Mouse (Mus musculus) fibroblast of lung, adult 2 months (primary cell): Measurements from ENCODE around the gene Gm10024.
"Not testable (repeated sequence)": the region's sequence is repeated elsewhere in the genome, so short reads cannot be mapped to it uniquely, and the experiment has no call there.

Source experiments
- DNase-seq: peaks from one replicate; pipeline ENCODE4 v3.0.0-alpha.2; 2011; ENCODE audit warnings: low read depth

Gm10024 gene

DNA sequence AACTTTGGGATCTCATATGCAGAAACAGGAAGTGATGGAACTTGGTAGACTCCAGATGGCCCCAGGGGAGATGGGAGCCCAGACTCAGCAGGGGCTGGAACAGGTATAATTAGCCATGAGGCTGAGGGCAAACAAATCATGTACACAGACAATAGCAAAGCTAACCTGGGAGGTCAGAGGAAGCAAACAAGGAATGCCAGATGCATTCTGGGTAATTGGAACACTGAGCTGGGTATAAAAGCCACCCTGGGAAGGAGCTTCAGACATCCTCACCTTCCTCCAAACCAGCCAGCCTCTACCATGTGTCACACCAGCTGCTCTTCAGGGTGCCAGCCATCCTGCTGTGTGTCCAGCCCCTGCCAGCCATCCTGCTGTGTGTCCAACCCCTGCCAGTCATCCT is at the start of gene Gm10024:
Gene Gm10024, plus strand, starts transcription at position 301 of the 400 bp plus-strand sequence.
- not testable (repeated sequence) for DNase-seq

GRCm38 (mm10) chr10:77663949-77664665 is 47.1 kb upstream of the Gm10024 start:
- DNase-seq: no peak

DNA sequence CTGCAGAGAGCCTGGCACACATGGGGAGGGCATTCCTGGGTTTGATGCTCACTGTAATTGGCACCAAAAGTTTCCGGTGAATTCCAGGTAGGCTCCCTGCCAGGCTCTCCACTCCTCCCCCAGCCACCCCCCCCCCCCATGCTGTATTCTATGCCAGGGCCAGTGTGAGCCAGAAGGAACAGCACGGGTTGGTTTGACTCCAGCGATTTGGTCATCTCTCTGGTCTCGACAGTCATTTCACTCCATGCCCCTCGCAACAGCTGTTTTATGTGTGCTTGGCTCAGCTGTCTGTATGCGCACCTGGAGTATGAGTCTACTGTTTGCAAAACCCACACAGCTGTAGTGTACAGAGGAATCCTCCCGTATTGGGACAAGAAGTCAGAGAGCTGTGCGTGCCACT is 44.9 kb upstream of the Gm10024 start:
- DNase-seq: peak; percentile 53

- DNase-seq: peak; percentile 10
Measured at GRCm38 (mm10) chr10:77667402-77667801, 43.9 kb upstream of the Gm10024 start.

DNA sequence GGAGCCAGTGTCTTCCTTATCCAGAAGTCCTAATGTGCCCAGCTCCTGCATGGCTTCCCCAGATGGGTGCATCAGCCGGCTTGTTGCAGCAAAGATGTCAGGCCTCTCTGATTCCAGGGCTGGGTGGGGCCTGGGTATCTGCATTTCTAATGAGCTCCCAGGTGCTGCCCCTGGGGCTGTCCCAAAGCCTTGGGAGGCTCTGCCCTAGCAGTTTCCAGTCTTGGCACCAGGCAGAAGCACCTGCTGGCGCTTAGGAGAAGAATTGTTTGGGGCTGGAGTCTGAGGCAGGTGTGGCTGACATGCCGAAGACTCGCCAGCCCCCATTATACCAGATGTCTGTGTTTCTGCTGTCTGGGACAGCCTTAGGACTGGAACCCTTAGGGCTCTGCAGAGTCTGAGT is 40.5 kb upstream of the Gm10024 start:
- no peak for DNase-seq

DNA sequence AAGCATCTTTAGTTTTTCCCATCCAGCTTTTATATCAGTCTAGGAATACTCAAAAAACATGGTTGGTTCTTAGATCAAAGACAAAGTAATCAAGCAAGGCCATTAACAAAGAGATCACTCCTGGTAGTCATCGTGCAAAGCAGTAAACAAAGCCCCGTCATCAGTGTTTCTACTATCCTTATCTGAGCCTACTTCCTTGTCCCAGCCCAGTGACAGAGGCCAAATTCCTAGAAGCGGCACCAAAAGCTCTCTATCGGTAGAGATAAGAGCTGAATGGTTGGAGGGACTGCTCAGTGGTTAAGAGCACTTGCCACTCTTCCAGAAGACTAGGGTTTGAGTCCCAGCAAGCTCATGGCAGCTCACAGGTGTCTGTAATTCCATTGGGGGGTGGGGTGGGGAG is 39.7 kb upstream of the Gm10024 start:
- DNase-seq: no peak

- no peak for DNase-seq
Measured at GRCm38 (mm10) chr10:77673765-77674164, 37.5 kb upstream of the Gm10024 start.

- no peak for DNase-seq
Measured at GRCm38 (mm10) chr10:77677562-77677961, 33.7 kb upstream of the Gm10024 start.

DNA sequence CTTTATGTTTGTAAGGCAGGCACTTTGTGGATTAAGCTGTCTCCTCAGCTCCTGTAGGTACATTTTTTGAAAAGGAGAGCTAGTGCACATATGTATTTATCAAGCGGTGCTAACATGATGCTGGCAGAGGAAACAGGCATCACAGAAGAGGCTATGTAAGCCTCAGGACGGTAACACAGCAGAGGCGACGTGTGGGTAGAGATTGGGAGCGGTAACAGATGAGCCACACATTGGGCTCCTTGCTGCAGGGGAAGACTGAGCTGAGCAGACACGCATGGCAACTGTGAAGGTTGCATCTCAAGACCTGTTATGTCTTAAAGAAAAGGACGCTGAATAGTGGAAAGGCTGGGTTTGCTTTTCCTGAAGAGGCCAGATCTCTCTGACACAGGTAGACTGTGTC is 28.3 kb upstream of the Gm10024 start:
- DNase-seq: no peak

GRCm38 (mm10) chr10:77684181-77684580 is 27.1 kb upstream of the Gm10024 start:
- DNase-seq: no peak

DNA sequence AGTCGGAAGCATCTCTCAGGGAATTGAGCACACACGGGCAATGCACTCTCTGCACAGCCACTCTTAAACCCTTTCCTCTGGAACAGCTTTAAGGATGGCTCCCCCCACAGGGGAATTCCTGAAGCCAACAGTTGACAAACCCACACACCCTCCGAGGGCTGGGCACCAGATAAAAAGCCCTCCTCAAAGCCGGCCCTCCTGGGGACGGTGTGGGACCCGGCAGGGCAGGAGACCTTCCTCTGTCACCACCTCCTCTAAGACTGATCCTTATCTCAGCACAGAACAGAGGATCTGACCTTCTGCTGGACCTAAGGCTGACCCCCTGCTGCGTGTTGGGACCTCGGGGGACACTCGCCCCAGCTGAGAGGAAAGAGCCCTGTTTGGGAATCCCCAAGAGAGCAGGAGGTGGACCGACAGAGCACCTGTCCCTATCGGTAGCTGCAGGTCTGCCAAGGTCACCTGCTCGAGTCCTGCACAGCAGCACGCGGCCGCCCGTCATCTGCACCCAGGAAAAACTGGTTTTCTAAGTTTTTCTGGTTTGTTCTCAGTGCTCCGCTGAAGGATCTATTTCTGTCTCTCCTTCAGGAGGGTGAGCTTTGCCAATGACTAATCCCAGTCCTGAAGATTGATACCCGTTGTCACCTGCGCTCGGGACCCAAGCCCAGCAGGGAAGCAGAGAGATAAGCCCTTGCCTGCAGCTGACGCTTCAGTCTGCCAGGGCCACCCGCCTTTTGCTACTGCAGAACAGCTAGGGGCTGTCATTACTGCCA is 25.2 kb upstream of the Gm10024 start, which contains the start of gene Tspear:
Gene Tspear, plus strand, starts transcription at position 675 of the 770 bp plus-strand sequence.
- DNase-seq: no peak

DNA sequence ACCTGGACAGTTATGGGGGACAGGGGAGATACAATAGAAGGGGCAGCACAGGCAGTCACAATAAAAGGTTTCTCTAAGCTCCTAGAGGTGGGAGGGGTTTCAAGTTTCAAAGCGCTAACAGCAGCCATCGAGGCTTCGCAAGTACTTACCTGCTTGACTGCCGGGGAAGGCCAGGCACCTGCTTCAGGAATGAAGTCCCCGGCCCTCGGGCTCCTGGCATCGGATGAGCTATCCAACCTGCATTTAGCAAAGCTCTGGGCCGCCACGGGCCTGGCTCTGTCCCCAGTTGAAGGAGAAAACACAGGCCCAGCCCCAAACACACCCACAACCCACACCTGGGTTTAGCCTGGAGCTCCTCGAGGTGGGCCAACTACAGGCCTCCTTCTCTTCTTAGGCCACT is 24.2 kb upstream of the Gm10024 start:
- DNase-seq: no peak

DNA sequence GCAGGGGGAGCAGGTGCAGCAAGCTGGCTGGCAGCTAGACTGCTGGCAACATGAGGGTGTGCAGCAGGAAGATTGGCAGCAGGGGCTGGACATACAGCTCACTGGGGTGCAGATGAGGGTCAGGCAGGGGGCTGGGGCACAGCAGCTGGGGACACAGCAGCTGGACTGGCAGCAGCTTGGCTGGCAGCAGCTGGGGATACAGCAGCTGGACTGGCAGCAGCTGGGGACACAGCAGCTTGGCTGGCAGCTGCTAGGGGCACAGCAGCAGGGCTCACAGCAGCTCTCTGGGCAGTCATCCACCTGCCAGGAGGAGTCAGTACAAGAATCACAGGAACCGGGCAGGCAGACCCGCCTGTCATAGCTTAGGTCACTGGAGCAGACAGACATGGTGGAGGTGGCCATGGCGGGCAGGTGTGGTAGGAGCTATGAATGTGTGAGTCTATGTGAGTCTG is 20.9 kb upstream of the Gm10024 start, which contains the start of gene Gm19402:
Gene Gm19402, minus strand, starts transcription at position 402 of the 452 bp plus-strand sequence.
- DNase-seq: not testable (repeated sequence)

- no peak for DNase-seq
Measured at GRCm38 (mm10) chr10:77697133-77697532, 14.1 kb upstream of the Gm10024 start, which contains the start of gene Gm9508. Gene Gm9508 (minus strand): TSS chr10:77697233.

DNA sequence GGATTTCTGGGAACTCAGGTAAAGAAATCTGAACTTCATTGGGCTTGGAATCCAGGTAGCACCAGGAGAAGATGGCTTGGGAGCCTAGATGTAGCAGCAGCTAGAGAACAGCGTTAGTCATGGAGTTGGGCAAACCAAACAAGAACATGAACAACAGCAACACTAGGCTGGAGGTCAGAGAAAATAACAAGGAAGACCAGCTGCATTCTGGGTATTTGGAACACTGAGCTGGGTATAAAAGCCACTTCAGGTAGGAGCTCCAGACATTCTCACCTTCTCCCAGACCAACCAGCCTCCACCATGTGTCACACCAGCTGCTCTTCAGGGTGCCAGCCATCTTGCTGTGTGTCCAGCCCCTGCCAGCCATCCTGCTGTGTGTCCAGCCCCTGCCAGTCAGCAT is 4.9 kb upstream of the Gm10024 start, which contains the start of gene Gm10272:
Gene Gm10272, plus strand, starts transcription at position 301 of the 400 bp plus-strand sequence.
- DNase-seq: no peak

- no peak for DNase-seq
Measured at GRCm38 (mm10) chr10:77709831-77710230, 1.4 kb upstream of the Gm10024 start.

GRCm38 (mm10) chr10:77713734-77714133 is 2.5 kb downstream of the Gm10024 start:
- DNase-seq: no peak

- no peak for DNase-seq
Measured at GRCm38 (mm10) chr10:77715507-77715906, 4.2 kb downstream of the Gm10024 start, which contains the start of gene Gm10142. Gene Gm10142 (plus strand): TSS chr10:77715807.

DNA sequence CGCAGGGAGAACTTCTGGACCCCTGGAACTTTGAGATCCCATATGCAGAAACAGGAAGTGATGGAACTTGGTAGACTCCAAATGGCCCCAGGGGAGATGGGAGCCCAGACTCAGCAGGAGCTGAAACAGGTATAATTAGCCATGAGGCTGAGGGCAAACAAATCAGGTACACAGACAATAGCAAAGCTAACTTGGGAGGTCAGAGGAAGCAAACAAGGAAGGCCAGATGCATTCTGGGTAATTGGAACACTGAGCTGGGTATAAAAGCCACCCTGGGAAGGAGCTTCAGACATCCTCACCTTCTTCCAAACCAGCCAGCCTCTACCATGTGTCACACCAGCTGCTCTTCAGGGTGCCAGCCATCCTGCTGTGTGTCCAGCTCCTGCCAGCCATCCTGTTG is 9.0 kb downstream of the Gm10024 start, which contains the start of gene Krtap12-1:
Gene Krtap12-1, plus strand, starts transcription at position 301 of the 400 bp plus-strand sequence.
- not testable (repeated sequence) for DNase-seq

- DNase-seq: no peak
Measured at GRCm38 (mm10) chr10:77724855-77725254, 13.6 kb downstream of the Gm10024 start.

DNA sequence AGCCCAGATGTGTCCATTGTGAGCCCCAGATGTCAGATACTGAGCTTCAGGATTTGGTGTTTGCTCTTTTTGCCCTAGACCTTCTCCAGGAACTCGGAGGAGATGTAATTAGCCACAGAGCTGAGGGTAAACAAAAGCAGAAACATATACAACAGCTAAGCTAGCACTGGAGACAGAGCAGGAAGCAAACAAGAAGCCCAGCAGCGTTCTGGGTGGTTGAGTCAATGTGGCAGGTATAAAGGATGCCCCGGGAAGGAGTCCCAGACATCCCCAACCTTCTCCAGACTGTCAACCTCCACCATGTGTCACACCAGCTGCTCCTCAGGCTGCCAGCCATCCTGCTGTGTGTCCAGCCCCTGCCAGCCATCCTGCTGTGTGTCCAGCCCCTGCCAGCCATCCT is 14.9 kb downstream of the Gm10024 start, which contains the start of gene Gm10100:
Gene Gm10100, plus strand, starts transcription at position 301 of the 400 bp plus-strand sequence.
- no peak for DNase-seq

GRCm38 (mm10) chr10:77728280-77728679 is 17.0 kb downstream of the Gm10024 start:
- no peak for DNase-seq

GRCm38 (mm10) chr10:77729241-77729640 is 18.0 kb downstream of the Gm10024 start:
- no peak for DNase-seq
